Mouse (Mus musculus) left cerebral cortex, adult 8-10 months (tissue): ENCODE data around the gene AI854703. TPM values are rescaled to one million over a fixed set of nuclear protein-coding genes. Genes with fewer than 3 reads are reported as not detected.
"Not testable (repeated sequence)": the region's sequence is repeated elsewhere in the genome, so short reads cannot be mapped to it uniquely, and the experiment has no call there.

Experiments
- DNase-seq, 2 experiments: peaks; one replicate each; pipeline ENCODE4 v3.0.0; 2022; ENCODE audit warnings: low spot score in 2 of 2
- total RNA-seq, 4 experiments: library from RNA; stranded (reverse); gene quantifications; 2 replicates each; pipeline ENCODE4 v1.2.4; 2022

Gene AI854703
- total RNA-seq, 4 experiments from 2014 or later = 15.2 to 16.7 (median 16.1) TPM

DNA sequence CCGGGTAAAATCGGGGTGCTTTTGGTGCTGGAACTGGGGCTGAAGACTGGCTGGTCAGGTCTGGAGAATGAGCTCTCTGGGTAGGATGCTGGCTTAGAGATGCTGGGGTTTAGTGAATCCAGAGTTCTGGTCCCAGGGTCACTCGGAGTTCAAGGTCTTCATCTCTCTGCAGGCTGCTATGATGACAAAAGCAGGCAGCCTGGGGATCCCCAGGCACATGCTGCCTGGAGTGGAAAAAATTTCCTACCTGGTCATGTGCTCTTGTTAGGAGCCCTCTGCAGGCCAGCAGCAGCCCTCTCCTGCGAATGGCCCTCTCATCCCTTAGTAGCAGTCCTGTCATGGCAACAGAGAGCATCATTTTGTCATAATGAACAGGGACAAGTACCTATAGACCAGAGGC, 13.1 kb upstream of the AI854703 start:
- no peak for DNase-seq

- no peak for DNase-seq
These were observed 11.8 kb upstream of the AI854703 start for GRCm38 (mm10) chr6:48614756-48615155.

DNA sequence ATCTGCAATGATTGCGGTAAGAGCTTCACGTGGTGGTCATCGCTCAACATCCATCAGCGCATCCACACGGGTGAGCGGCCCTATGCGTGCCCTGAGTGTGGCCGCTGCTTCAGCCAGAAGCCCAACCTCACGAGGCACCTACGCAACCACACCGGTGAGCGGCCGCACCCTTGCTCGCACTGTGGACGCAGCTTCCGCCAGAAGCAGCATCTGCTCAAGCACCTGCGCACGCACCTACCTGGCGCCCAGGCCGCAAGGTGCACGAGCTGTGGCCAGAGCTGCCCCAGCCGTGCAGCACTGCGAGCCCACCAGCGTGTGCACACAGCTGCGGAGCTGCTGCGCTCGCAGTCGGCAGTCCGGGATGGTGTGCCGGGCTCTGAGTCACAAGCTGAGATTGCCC, 6.5 kb upstream of the AI854703 start:
- no peak for DNase-seq

DNA sequence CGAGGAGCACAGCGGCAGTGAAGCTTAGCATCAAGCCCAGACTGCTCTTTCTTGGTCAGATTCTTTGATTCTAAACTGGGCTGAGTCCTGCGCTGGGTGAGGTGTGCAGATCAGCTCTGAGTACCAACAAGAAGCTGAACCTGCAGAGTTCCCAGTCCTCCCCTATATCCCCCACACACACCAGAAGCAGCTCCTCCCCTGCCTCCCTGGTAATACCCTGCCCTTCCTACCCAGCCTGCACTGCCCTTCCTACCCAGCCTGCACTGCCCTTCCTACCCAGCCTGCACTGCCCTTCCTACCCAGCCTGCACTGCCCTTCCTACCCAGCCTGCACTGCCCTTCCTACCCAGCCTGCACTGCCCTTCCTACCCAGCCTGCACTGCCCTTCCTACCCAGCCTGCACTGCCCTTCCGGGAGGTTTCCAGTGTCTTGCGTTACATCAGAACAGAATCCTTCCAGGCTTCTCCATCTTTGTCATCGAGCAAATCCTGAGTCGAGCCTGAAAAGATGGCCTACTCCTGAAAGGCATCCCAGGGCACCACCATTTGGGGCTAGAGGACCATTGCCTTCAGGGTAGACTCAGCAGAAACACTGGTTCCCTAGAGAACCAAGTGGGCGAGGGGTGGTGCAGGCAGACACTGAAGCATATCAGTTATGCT, 4.2 kb upstream of the AI854703 start:
- not testable (repeated sequence) for DNase-seq

GRCm38 (mm10) chr6:48623460-48623859, 3.1 kb upstream of the AI854703 start:
- DNase-seq = no peak

- peak; percentile 53 to 68 for DNase-seq
These were observed 420 bp downstream of the AI854703 start for GRCm38 (mm10) chr6:48626984-48627383.

DNA sequence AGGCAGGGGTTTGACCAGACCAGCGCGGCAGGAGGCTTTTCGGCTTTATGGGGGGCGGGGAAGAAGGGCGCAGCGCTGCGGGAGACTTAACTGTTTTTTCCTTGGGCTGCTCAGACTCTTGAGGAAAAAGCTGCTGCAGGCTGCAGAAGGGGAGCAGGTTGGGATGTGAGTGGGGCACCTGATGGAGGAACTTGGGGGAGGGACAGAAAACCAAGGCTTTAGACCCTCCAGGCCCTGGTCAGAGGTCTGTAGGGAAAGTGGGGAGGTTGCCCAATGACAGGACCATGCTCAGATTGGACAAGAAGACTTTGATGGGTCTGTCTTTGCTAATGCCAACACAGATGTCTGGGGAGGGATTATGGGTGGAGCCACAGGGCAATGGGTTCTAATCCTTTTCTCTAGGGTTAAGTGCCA, 954 bp downstream of the AI854703 start:
- peak in 1 of 2 experiments; percentile 24 for DNase-seq

DNA sequence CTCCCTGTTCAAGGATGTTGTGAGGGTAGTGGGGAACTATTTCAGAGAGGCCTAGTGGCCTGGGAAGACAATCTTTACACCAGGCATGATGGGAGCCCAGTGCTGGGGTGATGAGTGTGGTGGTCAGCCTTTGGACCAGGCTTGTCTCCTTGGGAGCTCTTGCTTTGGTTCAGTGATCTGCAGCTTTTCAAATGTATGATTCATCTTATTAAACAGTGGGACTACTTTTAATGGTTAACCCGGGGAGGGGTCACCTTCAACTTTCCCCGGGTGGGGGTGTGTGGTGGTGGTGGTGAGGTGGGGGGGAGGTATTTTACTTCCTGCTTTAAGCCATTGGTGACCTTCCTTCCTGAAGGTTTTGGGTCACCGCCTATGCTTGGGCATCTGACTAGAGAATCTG, 1.8 kb downstream of the AI854703 start:
- no peak for DNase-seq

DNA sequence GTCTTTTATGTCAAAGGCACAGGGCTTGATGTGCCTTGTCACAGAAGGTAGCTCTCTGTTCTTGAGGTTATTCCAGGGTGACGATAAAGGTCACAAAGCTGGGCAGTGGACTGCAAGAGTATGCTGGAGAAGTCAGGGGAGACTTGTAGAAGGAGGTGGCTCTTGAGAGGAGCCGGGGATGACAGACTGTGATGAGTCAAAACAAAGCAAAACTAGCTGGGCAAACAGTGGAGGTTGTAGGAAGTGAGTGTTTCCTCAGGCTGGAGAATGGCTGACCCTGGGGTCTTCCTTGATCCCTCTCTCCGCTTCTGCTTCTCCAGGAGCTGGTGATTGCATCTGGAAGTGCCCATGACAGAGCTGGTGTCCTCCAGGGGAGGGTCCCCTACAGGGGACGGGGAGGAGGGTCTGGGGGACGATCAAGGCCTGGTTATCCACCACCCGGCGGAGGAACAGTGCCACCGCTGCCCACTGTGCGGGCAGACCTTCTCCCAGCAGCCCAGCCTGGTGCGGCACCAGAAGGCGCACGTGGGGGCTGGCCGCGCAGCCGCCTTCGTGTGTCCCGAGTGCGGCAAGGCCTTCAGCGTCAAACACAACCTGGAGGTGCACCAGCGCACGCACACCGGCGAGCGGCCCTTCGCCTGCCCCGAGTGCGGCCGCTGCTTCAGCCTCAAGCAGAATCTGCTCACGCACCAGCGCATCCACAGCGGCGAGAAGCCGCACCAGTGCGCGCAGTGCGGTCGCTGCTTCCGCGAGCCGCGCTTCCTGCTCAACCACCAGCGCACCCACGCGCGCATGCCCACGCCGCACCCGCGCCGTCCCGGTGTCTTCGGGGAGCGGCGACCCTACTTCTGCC, 2.5 kb downstream of the AI854703 start:
- peak; percentile 43 to 58 for DNase-seq

DNA sequence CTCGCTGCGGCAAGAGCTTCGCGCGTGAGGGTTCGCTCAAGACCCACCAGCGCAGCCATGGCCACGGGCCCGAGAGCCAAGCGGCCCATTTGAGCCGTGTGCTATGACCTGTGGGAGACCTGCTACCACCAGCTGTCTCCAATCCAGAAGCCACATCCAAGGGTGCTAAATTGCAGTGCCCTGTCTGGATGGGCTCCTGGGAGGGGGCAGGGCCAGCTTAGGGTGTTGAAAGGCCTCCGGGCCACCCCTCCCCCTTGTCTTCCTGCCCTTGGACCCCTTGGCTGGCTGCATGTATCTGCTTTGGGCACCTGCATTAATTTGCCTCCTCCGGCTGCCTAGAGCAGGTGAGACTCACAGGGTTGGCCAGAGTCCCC, 3.1 kb downstream of the AI854703 start:
- DNase-seq = peak in 1 of 2 experiments; percentile 29

DNA sequence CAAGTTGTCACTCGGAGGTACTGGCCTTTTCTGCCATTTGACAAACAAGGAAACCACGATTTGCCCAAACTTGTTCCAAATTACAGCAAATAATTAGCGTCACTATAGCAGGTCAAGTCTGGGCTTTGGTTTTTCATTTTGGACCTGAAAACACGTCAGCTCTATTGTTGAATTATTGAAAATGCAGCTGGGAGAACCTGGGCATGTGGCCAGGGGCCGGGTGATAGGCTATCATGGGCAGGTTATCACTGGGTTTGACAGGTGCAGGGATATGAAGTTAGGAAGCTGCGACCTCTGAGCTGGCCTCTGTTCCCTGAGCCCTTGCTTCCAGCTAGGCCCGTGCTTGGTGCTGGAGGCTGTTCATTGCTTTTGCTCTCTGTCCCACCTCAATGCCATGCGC, 4.3 kb downstream of the AI854703 start:
- DNase-seq = no peak

GRCm38 (mm10) chr6:48635105-48635504, 8.5 kb downstream of the AI854703 start:
- DNase-seq = no peak

- no peak for DNase-seq
These were observed 10.0 kb downstream of the AI854703 start for GRCm38 (mm10) chr6:48636515-48636914.

- no peak for DNase-seq
These were observed 11.4 kb downstream of the AI854703 start for GRCm38 (mm10) chr6:48637811-48638500.

DNA sequence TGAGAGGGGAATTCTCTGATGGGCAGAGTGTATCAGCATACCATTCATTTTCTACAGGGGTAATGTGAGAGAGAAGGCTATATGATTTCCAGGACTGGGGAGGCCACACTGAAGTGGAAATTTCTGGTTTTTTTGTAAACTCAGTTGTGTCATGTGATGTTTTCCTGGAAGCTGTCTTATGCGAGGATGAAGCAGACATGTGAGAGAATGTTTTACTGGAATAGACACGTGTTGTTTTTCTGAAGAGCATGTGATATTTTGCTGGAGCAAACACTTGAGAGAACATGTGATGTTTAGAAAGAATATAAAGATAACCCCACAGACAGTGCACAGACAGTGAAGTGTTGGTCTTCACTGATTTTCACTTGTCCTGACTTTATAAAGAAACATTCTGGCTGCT, 12.0 kb downstream of the AI854703 start:
- no peak for DNase-seq

DNA sequence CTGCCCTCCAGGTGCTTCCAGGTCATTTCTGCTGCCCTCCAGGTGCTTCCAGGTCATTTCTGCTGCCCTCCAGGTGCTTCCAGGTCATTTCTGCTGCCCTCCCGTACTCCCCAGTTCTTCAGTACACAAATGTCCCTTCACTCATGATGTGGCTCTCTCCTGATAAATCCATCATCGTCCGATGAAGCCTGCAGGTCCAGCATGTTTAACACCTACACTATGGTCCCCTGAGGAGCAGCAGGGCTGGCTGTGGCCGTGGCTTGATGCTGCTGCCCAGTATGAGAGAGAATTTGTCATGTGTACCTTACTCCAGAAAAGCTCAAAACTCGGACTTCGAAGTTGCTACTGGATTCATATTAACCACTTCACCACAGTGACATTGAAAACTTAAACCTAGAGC, 14.8 kb downstream of the AI854703 start:
- no peak for DNase-seq

DNA sequence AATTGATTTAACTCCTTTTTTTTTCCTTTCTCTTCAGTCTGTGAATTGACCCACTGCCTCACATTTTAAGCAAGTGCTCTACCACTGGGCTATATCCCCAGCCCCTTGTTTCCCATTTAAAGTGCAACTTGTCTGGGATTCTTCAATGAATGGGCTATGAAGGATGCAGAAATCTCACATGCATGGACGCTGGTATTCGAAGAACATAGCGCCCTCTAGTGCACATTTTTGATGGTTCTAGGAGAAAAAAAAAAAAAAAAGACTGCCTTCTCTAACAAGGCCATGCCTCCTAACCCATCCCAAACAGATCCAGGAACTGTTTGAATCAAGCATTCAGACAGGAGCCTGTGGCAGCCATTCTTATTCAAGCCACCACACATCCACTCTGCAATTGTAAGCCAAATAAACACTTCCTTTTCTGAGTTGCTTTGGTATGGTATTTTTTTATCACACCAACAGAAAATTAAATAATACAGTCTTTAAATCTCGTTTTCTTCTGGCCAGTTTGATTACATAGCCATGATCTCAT, 16.3 kb downstream of the AI854703 start:
- no peak for DNase-seq

DNA sequence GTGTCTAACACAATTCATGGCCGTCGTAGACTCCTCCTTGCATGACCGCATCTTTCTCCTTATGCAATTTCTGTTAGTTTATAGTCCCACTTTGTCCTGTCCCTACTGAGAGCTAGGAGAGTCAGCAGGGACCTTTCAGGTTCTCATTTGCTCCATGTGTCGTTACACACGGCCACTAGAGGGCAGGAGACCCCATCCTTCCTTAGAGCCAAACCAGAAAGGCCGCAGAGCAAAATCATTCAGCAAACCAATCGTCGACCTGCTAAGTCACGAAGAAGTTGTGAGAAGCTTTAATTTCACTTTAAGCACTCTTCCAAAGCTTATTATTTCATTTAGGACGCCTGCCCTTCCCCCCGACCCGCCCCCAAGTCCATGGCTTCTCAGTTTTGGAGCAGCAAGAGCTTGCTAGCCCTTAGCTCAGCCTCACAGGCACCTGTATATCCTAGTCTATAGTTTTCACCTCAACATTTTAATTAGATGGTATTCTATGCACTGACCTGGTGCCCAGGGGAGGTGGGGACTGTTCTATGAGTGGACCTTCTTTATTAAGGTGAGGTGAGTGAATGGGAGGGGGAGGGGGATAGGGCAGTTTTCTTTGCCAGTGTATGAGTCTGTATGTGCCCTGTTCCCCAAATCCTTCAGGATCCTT, 19.2 kb downstream of the AI854703 start:
- peak in 1 of 2 experiments; percentile 36 for DNase-seq

DNA sequence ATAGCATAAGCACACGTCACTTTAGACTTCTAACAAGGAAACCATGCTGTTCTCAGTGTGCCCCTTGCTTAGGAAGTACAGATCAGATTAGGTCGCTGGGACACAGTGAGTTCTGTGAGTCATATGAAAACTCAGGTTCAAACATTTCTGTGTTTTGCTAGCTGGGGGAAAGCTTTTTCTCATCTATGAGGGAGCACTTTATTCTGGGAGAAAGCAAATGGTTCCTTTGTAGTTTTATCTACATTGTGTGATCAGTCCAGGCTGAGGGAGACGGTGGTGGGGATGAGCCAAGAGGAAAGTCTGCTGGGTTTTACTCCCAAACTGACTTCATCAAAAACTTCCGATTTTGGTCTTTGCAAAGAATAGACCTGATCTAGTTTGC, 19.7 kb downstream of the AI854703 start:
- no peak for DNase-seq

- DNase-seq = no peak
These were observed 20.4 kb downstream of the AI854703 start, which contains the start of gene Gimap8 for GRCm38 (mm10) chr6:48646995-48647394. Gimap8 (plus strand) TSS chr6:48647234.

- no peak for DNase-seq
These were observed 21.0 kb downstream of the AI854703 start for GRCm38 (mm10) chr6:48647611-48648010.
